Mouse (Mus musculus) lung, postnatal 10 days (tissue): ENCODE measurements at regions not wholly inside any gene's neighbourhood (a gene's known extent, or its start where the extent isn't known, plus 50 kb on each side); places are given as distances from the start of the nearest gene placed in this dataset.
"Not testable (repeated sequence)": the region's sequence is repeated elsewhere in the genome, so short reads cannot be mapped to it uniquely, and the experiment has no call there.

Source experiments
- DNase-seq: peaks from one replicate; pipeline ENCODE4 v3.0.0; 2021

DNA sequence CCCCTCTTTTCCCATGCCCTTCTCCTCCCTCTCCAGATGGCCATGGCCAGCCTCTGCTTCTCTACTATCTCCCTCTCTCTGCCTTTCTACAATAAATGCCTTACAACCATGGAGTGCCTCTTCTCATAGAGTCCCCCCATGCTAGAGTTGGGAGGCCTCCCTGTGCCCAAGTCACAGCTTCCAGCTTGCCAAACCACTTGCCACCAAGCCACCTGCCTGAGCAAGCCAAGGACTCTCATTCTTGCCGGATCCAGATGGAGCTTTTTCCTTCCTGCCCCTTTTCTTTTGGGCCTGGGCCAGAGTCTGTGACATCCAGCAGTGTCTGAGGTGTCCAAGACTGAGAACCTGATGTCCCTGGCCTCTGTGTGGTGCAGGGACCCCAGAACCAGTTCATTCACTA lies 367.4 kb upstream of the Arhgap42 start:
- no peak for DNase-seq

DNA sequence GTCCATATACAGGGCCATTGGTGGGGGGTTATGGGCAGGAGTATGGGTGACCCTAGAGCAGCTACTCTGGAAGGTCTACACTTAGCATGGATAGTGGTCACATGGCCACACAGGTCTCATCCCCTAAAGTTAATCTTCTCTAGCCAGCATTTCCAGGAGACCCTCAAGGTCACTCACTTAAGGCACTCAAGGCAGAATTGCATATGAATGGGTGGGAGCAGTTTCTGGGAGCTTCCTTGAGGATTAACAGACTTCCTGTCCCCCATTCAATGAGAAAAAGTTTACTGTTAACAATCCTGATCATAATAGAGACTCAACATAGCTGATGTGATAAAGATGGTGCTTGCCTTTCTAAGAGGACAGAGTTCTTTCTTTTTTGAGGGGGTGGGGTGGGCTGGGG lies 352.4 kb upstream of the Arhgap42 start:
- DNase-seq: no peak

DNA sequence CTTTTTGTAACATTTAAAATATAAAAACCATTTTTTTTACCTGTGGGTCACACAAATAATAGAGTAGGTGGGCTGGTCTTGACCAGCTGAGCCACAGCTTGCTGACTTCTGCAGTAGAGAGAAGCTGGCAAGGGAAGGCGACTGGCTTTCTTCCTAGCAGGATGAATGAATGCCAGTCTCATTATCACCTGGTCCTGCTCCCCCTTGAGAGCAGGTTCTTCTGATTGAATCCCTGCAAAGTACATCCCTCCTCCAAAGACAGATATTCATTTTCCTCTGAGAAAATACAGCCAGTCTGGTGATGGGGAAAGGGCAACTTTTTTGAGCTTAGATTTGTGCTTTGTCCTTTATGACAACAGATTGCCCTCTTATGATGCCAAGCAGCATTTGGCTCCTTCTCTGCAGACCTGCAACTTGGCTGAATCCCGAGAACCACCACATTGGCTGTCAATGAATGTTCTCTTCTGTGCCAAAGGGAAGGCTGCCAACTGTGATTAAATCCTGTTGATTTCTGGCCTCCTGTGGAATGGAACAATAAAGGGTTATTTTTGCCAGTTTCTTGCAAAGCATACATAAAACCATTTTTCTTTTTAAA lies 344.2 kb upstream of the Arhgap42 start:
- no peak for DNase-seq

DNA sequence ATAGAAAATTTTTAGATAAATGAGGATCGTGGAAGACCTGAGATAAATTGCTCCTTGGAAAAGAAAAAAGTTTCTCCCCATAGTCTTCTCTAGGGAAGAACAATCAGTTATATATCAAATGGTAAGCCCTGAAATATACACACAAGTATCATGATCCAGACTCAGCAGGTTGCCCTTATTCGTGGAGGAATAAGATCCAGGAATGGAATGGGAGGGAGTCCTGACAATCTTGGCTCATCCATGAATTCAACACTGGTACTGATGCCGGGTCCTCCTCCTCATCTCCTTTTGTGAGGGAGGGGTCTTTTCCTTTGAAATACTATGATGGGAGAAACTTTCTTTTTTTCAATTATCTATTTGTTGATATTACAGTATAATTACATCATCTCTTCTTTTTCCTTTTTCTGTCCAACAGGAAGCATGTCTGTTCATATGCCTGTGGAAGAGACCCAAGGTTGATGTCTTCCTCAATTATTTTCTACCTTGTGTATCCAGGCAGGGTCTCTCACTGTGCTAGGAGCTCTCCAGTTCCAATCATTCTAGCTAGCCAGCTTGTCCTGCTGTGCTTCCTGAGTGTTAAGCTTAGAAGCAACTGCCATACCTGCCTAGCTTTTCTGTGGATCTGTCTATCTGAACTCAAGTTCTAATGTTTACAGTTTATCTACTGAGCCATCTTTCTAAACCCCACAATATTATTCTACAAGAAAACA lies 343.6 kb upstream of the Arhgap42 start:
- no peak for DNase-seq

DNA sequence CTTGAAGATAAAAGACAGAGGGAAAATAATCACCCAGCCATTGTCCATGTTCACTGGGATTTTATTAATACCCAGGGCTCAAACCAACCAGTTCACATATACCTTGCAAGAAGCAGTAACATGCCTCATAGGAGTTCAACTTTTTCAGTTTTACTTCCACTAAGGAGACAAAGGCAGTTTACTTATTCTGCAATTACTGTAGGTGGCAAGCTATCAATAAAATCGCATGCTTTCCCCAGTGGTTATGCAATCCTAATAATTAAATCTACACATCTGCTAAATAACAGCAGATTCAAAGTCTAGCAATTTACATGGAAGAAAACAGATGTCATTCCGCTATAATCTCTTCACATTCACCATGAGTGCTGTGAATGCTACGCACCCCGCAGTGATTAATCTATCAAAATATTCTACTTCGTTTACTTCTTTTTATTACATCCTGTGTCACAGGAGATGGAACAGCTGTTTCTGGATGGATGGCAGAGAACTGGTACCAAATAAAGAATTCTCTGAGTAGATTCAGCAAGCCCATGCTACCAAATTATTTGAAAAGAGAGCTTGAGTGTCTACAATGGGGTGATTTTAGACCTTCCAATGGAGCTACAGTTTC lies 329.2 kb upstream of the Arhgap42 start:
- DNase-seq: no peak

DNA sequence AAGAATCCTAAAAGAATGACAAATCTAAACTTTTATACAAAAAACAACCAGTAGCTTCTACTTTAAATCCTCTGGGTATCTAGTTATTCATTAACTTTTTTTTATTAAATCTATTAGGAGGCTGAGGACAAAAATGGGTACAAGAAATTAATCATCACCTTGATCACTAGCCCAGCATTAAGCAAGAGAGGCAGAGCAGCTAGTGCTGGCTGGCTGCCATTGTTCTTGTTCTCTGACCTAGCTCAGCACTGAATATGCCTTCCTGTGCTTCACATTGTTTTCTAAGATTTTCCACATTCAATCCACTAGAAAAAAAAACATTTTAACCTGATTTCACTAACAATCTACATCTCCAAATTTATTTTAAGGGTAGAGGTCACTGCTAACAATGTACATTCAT lies 325.6 kb upstream of the Arhgap42 start:
- DNase-seq: no peak

DNA sequence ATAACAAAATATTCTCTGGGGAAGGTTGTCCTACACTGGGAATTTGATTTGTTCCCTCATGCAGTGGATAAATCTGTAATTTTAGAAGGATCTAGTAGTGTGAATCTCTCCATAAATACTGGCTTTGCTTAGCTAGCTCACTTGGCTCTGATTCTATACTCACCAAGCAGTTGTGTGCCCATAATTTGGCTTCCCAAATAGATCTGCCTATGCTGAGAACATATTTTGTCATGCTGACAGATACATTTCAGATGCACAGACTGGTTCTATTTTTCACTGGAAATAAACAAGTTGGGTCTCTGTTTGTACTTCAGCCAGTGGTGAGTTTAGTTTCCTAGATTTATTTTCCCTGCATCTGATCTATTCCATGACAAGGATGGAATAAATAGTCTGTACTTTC lies 309.8 kb upstream of the Arhgap42 start:
- no peak for DNase-seq

DNA sequence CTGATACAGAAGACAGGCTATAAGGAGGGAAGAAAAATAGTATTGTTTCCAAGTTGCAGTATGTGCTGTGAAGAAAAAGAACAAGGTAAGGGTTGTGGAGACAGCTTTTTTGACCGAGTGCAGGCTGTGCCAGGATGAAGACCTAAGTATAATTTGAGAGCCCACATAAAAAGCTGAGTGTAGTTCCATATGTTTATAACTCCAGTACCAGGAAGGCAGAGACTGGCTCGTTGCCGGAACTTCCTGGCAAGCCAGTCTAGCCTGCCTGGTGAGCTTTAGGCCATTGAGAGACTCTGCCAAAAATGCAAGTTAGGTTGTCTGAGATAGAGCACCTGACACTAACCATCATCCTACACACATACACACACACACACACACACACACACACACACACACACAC lies 308.7 kb upstream of the Arhgap42 start:
- DNase-seq: no peak

DNA sequence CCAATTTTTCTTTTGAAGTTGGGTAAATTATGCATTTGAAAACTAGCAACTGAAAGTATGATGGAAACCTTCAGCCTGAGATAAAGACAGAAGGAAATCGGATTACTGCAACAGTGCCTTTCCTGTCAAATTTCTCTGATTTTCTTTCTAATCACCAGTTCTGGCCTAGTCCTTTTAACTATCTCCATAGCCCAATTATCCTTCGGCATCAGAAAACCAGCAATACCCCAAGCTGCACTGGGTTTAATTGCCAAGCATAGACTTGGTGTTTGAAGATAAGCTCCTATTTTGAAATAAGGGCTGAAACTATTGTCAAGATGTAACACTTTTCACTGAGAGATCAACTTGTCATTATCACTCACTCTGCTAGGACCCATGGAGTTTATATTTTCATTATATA lies 308.2 kb upstream of the Arhgap42 start:
- DNase-seq: no peak

DNA sequence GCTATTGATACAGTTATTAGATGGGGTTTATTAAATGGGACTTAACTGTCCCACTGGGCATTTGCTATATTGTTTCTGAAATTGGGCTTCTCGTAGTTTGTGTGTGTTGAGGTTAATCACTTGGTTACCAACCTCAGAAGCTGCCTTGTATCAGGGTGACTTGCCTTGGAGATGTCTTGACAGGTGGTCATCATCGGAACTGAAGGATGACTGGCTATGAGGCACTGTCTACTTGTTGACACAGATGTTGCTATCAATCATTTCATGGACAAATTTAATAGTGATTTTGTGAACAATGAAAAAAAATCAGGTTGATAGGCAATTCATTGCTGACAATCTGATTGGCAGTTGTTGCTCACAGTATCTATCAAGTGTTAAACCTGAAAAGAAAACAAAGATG lies 261.4 kb upstream of the Arhgap42 start:
- DNase-seq: no peak

DNA sequence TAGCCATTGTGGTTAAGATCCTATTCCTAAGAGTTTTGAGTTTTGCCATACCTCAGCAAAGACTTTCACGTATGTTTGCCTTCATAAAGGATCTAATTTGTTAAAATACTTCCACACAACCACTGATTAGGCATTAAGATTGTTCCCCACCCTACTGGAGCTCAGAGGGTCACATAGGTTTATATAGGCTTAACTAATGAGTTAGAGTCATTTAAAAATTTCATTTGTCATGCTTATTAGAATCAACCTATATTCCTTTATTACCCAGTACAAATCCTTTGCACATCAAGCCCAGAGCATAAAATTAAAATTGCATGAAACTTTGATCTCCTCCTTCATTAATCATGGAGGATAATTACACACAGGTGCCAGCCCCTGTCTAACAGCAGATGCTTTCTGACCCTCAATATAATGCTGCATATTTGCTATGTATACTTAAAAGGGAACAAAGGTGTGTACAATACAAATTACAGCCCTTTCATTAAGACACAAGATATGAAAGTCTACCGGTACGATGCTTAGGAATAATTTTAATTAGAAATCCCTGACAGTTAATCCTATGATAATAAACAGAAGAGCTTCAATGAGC lies 254.8 kb upstream of the Arhgap42 start:
- DNase-seq: no peak

DNA sequence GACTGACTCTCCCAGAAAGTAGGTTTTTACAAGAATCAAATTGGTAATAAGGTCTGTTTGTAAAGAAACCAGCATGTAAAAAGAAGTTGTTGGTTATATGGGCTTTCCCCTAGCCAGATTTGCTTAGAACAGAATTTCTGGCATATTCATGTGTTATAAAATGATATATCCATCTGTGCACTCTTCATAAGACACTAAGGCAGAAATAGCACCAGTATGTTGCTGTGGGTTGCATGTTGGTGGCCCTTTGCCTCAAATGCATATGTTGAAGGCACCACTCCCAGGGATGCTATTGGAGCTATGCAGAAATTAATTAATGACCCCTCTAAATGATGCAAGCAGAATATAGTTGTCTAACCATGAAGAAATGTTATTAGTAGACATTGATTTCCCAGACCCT lies 238.2 kb upstream of the Arhgap42 start:
- no peak for DNase-seq

DNA sequence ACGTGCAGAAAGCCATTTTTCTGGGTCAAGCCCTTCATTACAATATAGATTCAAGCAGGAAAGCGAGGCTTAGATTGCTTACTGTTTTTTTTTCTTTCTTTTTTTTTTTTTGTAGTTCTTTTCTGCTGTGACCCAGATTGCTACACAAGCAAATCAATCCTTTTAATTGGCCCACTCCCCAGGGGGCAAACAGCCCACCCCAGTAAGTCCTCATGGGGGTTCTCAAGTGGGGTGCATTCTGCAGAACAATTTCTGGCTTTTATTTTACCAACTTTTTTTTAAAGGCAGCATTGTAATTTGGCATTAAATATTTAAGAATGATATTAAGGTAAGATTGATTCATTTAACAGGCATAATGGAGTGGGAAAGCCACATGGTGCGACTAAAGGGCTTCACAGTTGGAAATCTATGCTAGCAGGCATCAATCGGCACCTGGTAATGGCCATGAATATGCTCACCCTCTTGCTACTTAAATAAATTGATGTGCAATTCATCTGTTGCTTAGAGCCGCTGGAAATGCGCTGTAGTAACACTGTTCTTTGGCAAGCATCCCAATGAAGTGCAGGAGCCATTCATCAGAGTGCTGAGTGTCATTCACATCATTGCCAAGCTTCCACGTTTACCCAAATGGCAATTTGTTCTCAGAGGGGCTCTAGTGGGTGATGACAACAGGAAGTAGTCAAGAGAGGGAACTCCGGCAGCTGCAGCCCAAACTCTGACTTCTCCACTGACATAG lies 236.3 kb upstream of the Arhgap42 start:
- no peak for DNase-seq

DNA sequence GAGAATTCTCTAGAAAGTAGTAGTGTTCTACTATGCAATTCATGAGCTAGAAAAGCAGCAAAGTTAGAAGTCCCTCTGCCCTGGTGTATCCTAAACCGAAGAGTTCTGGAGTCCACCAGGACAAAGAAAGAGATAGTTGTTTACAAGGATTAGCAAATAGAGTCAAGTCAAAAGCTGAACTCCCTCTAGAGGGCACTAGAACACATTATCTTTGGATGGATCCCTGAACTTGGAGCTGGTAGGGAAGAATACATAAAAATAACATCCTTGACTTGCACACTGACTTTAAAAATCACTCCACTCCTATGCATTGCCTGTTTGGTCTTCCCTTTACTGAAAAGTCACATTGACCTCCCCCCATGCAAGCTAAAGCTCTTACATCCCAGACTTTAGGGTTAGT lies 205.3 kb upstream of the Arhgap42 start:
- no peak for DNase-seq

DNA sequence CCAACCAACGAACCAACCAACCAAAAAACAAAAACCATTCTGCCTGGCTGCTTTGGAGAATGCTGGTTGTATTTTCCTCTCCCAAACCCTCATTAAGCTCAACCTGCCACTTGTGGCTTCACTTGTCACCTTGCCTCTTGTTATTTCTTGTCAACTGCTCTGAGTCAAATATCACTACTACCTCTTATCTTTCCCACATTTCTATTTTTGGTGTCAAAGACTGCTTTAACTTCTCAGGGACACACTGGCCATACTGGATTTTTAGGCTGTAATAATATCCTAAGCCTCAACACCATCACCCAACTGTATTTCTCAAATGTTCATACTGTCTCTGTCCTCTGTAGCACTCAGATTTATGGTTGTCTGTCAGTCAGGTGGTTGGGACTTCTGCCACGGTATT lies 181.4 kb upstream of the Arhgap42 start:
- DNase-seq: no peak

DNA sequence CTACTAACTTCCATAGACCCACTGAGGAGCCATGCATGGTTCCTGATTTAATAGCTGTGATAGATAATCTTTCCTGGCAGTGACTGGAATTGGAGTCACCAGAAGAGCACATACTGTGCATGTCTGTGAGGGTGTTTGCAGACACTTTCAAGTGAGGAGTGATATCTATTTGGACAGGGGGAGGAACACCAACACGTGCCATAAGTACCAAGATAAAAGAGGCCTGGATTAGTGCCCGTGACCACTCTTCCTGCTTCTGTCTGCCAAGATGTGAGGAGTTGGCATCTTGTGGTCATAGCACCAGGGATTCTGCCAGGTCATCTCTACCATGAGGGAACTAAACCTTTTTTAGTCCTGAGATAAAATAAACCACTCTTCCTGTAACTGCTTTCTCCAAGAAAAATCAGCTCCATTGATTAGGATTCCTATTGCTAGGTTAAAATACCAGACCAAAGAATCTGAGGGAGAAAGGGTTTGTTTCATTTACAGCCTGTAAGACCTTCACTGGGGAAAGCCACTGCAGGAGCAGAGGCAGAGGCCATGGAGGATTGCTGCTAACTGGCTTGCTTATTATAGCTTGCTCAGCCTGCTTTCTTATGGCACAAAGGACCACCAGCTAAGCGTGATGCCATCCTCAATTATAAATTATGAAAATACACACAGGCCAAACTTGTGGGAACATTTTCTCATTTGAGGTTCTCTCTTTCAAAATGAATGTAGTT lies 173.7 kb upstream of the Arhgap42 start:
- no peak for DNase-seq

DNA sequence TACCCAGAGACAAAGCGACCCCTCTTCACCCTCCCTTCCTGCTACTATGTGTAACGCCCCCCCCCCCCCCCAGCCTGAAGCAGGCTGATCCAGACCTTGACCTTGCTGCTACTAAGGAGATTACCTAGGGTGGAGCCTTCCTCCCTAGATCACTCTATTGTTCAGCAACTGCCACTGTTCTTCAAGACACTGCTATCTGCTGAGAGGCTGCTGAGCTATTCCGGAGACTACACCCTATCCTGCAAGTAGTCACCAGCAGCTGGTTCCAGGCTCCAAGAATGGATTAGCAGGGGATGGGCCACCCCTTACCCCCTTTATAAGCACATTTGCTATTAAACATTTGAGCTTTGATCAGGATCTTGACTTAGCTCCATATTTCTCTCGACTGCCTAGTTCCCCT lies 155.3 kb upstream of the Arhgap42 start:
- DNase-seq: not testable (repeated sequence)

DNA sequence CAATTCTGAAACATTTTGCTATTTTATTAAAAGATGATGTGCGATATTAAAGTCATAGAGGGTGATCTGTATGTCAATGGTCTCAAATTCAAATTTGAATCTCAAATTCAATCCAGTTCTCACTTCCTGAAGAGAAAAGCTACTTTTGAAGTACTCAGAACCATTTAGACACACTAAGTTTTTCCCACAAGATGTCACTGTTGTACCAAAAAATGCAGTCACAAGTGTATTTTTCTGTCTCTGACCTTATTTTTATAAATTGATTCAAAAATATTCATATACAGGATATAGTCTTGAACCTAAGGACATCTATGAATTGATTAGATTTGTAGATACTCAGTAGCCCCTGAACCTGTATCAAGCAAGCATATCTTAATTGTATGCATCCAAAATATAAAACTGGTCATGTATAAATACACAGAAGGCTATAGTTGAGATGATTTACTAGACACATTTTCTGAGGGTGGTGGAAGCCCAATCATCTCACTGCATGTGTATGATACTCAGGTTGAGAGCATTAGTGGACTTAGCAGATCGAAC lies 137.8 kb upstream of the Arhgap42 start:
- no peak for DNase-seq

DNA sequence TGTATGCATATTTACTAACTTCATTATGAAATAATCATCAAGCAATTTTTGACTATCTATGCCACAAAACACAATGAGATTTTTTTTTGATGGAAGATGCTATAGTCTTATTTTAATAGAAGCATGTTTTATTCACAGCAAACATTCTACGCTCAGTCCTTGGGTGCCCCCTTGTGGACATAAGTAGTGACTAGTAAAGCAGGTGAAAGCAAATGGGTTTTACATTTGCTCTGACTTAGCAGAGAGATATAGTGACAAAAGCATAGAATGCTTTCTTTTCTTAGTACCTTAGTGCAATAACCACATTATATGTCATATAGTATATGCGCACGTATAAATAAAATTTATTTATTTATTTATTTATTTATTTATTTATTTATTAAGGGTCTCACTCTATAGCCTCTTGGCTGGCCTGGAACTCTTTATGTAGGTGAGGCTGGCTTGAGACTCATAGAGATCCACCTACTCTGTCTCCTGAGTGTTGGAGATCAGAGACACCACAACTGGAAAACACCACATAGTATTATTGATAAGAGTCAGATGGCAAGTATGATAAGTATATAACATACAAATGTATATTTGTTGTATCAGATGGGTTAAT lies 136.5 kb upstream of the Arhgap42 start:
- DNase-seq: peak; percentile 83

DNA sequence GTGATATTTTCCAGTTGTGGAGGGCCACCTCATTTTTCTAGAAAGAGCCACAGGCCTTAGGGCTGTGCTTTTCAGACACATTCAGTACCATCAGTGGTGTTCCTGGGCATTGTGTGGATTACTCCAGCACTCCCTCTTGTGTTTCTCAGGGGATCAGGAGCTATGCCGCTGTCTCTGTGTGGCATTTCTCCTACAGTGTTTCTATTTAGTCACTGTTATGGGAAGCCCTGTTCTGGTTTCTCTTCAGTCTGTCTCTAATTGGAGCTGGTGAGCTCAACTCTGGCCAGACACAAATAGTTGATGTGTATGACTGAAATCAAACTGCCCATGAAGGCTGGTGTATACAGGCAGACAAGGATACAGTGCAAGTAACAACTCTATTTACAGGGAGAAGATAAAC lies 133.7 kb upstream of the Arhgap42 start:
- peak; percentile 66 for DNase-seq

DNA sequence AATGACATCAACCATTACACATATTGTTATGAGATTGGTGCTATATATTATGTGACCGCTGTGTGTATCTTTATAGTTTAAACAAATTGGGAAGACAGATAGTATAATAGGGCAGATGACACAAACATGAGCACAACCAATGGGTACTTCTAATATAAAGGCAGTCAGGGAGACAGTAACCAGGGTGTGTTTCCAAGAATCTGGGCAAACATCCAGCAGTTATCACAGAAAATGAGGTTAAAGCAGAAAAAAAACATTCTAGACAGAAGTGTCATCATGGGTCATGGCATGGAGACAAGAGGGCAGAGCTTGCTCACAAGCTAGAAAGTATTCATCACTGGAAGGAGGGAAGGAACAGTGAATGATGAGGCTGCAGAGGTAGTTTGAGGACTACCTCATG lies 129.8 kb upstream of the Arhgap42 start:
- peak; percentile 11 for DNase-seq
